Mouse (Mus musculus): Measurements from ENCODE around the gene Pla2g4d. TPM values are rescaled to one million over a fixed set of nuclear protein-coding genes. Genes with fewer than 3 reads are reported as not detected.

Gene Pla2g4d
- polyA plus RNA-seq (2017; shearing (Covaris generic)), result not detected

GRCm38 (mm10) chr2:120288995-120289394, at the start of gene Pla2g4d:
TSS of gene Pla2g4d (minus strand) at chr2:120289197.

DNA sequence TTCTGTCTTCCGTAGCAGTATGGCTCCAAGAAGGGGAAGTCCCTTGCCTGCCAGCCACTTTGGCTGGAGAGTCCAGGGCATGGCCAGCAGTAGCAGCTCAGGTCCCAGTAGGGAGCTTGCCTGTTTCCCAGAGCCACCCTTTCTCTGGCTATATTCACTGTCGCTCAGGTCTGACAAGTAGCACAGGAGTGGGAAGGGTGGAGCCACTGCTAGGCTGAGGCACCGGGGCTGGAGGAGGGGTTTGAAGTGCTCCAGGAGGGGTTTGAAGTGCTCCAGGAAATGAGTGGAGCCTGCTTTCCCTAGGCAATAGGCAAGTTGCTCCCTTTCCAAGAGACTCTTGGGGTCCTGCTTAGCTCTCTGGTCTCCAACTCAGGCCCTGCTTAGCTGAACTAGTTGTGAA, 25.0 kb upstream of the Pla2g4d start, which contains the start of gene Pla2g4f:
Pla2g4f (minus strand) TSS at position 190 of the 400 bp plus-strand sequence.

DNA sequence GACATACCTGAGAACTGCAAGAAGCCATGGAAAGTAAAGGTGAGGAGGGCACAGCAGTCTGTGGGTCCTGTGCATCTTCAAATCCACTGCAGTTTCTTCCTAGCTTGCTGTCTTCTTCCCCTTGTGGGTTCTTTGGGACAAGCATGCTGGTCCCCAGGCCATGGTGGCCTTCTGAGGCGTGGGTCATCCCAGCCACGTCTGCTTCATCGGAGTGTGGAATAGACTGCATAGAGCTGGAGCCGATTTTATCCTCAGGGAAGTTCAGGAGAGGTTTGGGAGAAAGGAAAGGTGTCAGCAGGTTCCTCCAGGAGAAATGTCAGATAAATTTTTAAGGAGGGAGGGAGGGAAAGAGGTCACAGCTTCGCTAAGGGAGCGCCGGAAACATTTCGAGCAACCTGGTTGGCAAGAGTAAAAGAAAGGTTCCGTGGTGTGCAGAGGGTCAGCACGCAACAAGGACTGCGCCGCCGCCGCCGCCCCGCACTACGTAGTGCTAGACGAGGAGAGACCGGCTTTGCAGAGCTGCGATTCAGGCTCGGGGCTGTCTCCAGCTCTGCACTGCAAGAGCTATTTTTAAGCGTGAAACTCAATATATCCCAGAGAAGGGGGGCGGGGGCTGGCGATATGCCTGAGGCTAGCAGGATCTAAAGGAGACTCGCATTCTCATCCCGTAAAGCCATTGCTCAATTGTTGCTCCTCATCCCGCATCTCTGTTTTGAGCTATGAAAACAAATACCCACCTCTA, 44.1 kb downstream of the Pla2g4d start, which contains the start of gene Pla2g4e:
Pla2g4e (minus strand) TSS at position 657 of the 742 bp plus-strand sequence.

Other genes with a start within 250 kb of the Pla2g4d start
- gene Ehd4, start 134.6 kb downstream of the Pla2g4d start, polyA plus RNA-seq (2017; shearing (Covaris generic)), result 3.4 TPM
- not detected for gene Pla2g4e, start 43.9 kb downstream of the Pla2g4d start, polyA plus RNA-seq (2017; shearing (Covaris generic))
- 4.5 TPM for gene Pla2g4f, start 25.0 kb upstream of the Pla2g4d start, polyA plus RNA-seq (2017; shearing (Covaris generic))
- 59.8 TPM for gene Vps39, start 63.9 kb upstream of the Pla2g4d start, polyA plus RNA-seq (2017; shearing (Covaris generic))
- gene Ganc, start 114.7 kb upstream of the Pla2g4d start, polyA plus RNA-seq (2017; shearing (Covaris generic)), result 29.4 TPM
- 30.8 TPM for gene Tmem87a, start 114.9 kb upstream of the Pla2g4d start, polyA plus RNA-seq (2017; shearing (Covaris generic))
- gene Capn3, start 166.8 kb upstream of the Pla2g4d start, polyA plus RNA-seq (2017; shearing (Covaris generic)), result 66.0 TPM

Data from CD4-positive, CD25-positive, alpha-beta regulatory T cell, adult 9 weeks (primary cell).